Mouse (Mus musculus): Measurements from ENCODE around the gene Klf4.

Klf4 gene

GRCm38 (mm10) chr4:55517438-55517837 is 14.8 kb downstream of the Klf4 start:
- no peak for DNase-seq

- DNase-seq: no peak
These were observed 16.2 kb downstream of the Klf4 start for GRCm38 (mm10) chr4:55516048-55516447.

GRCm38 (mm10) chr4:55514733-55515176 is 17.5 kb downstream of the Klf4 start:
- DNase-seq: peak; percentile 47

GRCm38 (mm10) chr4:55513615-55514279 is 18.5 kb downstream of the Klf4 start:
- DNase-seq: no peak

- DNase-seq: no peak
These were observed 20.9 kb downstream of the Klf4 start for GRCm38 (mm10) chr4:55511389-55511788.

- no peak for DNase-seq
These were observed 23.6 kb downstream of the Klf4 start for GRCm38 (mm10) chr4:55508712-55509111.

GRCm38 (mm10) chr4:55498621-55499020 is 33.6 kb downstream of the Klf4 start:
- DNase-seq: no peak

- DNase-seq: no peak
These were observed 35.9 kb downstream of the Klf4 start for GRCm38 (mm10) chr4:55496416-55496815.

- no peak for DNase-seq
These were observed 39.0 kb downstream of the Klf4 start for GRCm38 (mm10) chr4:55493261-55493660.

GRCm38 (mm10) chr4:55489328-55489727 is 42.9 kb downstream of the Klf4 start:
- DNase-seq: no peak

GRCm38 (mm10) chr4:55488604-55489003 is 43.7 kb downstream of the Klf4 start:
- DNase-seq: no peak

- peak; percentile 21 for DNase-seq
These were observed 51.9 kb downstream of the Klf4 start for GRCm38 (mm10) chr4:55480322-55480767.

GRCm38 (mm10) chr4:55478333-55478732 is 53.9 kb downstream of the Klf4 start:
- DNase-seq: no peak

- peak; percentile 7 for DNase-seq
These were observed 54.3 kb downstream of the Klf4 start for GRCm38 (mm10) chr4:55477933-55478332.

GRCm38 (mm10) chr4:55477210-55477759 is 55.0 kb downstream of the Klf4 start:
- no peak for DNase-seq
